Mouse (Mus musculus) forebrain, embryonic 16.5 days (tissue): Measurements from ENCODE around the gene Serf2. TPM values are rescaled to one million over a fixed set of nuclear protein-coding genes. Genes with fewer than 3 reads are reported as not detected.
"Not testable (repeated sequence)": the region's sequence is repeated elsewhere in the genome, so short reads cannot be mapped to it uniquely, and the experiment has no call there.

Experiments used
- ATAC-seq: fragments of 200-750 bp; cut with Nextera tagmentation; 2 replicates; pipeline ENCODE4 v1.8.0; 2017; ENCODE audit warnings: mild to moderate bottlenecking, moderate library complexity
- H3K27ac ChIP-seq: fragments of 300-500 bp; sonication (generic); 2 replicates; pipeline ENCODE4 v1.5.1; 2014; ENCODE audit warnings: low read length, control low read depth
- H3K27me3 ChIP-seq: fragments of 300-500 bp; sonication (generic); replicated peaks from 2 replicates; pipeline ENCODE4 v1.6.1; 2014; ENCODE audit warnings: low read length; ENCODE audit not compliant: control insufficient read depth, insufficient read depth
- H3K36me3 ChIP-seq: fragments of 300-500 bp; sonication (generic); 2 replicates; pipeline ENCODE4 v1.6.1; 2014; ENCODE audit not compliant: control insufficient read depth, insufficient read depth
- H3K4me1 ChIP-seq: fragments of 300-500 bp; sonication (generic); replicated peaks from 2 replicates; pipeline ENCODE4 v1.6.1; 2014; ENCODE audit warnings: low read length; ENCODE audit not compliant: control insufficient read depth, insufficient read depth
- H3K4me2 ChIP-seq: fragments of 300-500 bp; sonication (generic); 2 replicates; pipeline ENCODE4 v1.6.1; 2014; ENCODE audit warnings: mild to moderate bottlenecking, low read length, control low read depth
- H3K4me3 ChIP-seq: fragments of 300-500 bp; sonication (generic); replicated peaks from 2 replicates; pipeline ENCODE4 v1.5.1; 2014; ENCODE audit warnings: mild to moderate bottlenecking, low read length, control low read depth
- H3K9ac ChIP-seq: fragments of 300-500 bp; sonication (generic); replicated peaks from 2 replicates; pipeline ENCODE4 v1.6.1; 2014; ENCODE audit warnings: low read depth, low read length, control low read depth
- H3K9me3 ChIP-seq: fragments of 300-500 bp; sonication (generic); 2 replicates; pipeline ENCODE4 v1.6.1; 2016; ENCODE audit warnings: low read length; ENCODE audit not compliant: control insufficient read depth
- WGBS: fragments of 180-500 bp; shearing (Covaris S2); extraction: QIAGEN DNeasy Blood & Tissue Kit; methylation state at CpG from one replicate; pipeline ENCODE4 v1.1.7; 2014; 5-methylcytosine and 5-hydroxymethylcytosine counted together
- polyA plus RNA-seq: library from polyadenylated mRNA; unstranded; fragments of >200 nt; fragmentation: Nextera tagmentation; extraction: Ambion mirVana; gene quantifications from 2 replicates; pipeline ENCODE4 v1.2.1, GENCODE M21; 2015

The Serf2 gene
- polyA plus RNA-seq, 1 experiment from 2014 or later: 254 TPM

DNA sequence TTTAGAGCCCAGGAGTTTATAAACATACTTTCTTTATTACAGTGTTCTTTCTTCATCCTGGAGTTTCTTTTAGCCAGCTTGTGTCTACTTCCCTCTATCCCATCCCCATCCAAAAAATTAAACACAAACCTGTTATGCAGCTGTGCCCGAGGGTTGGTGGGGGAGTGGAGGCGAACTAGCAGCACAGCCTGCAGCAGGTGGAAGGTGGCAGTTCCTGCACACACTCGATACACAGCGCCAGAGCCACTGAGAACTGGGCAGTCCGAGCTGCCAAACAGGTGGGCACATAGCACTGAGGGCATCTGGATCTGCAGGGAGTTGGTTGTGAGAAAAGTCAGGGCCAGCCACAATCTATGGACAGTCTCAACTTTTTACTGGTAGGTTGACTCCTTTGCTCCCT lies 6.5 kb downstream of the Serf2 start:
- no peak overlapping the region for H3K4me2 ChIP-seq
- H3K9ac ChIP-seq: no peak overlapping the region
- no peak overlapping the region for H3K27ac ChIP-seq
- H3K27me3 ChIP-seq: no peaks in the 10 kb centered on the region
- H3K36me3 ChIP-seq: 0 out of 2 replicates have a peak, but pooled peaks cover 4% of the 10 kb centered on the region
- H3K4me1 ChIP-seq: peaks cover 21% of the 10 kb centered on the region
- 78% methylated on average over 5 of the region's 5 CpGs for WGBS
- no peak overlapping the region for H3K4me3 ChIP-seq
- no peak for ATAC-seq
- H3K9me3 ChIP-seq: no peaks in the 10 kb centered on the region

- Histone ChIP-seq H3K27ac (peak within 1 kb of the TSS; percentile 54), H3K4me2 (peak within 1 kb of the TSS; percentile 72), H3K36me3 (peaks cover 8% of the 10 kb centered on the region; the same call in 1 of the 2 replicates), H3K4me1 (peaks cover 11% of the 10 kb centered on the region), H3K4me3 (peak within 1 kb of the TSS; percentile 71), H3K27me3 (no peaks in the 10 kb centered on the region), H3K9me3 (no peaks in the 10 kb centered on the region), H3K9ac (peak within 1 kb of the TSS; percentile 68)
- peak; percentile 96 for ATAC-seq
- 4% methylated on average over 41 of the region's 41 CpGs for WGBS
Measured at GRCm38 (mm10) chr2:121456692-121457642, 8.0 kb downstream of the Serf2 start, which contains the start of gene Serinc4. Gene Serinc4, minus strand, starts transcription at chr2:121456781.

- Histone ChIP-seq H3K4me3 (no peak overlapping the region), H3K27ac (no peak overlapping the region), H3K4me2 (no peak overlapping the region), H3K27me3 (no peaks in the 10 kb centered on the region), H3K9ac (no peak overlapping the region), H3K4me1 (peaks cover 11% of the 10 kb centered on the region), H3K9me3 (no peaks in the 10 kb centered on the region), H3K36me3 (peaks cover 8% of the 10 kb centered on the region; the same call in 1 of the 2 replicates)
- WGBS: 60% methylated on average over 2 of the region's 2 CpGs
- ATAC-seq: no peak
Measured at GRCm38 (mm10) chr2:121460071-121460470, 11.1 kb downstream of the Serf2 start.

DNA sequence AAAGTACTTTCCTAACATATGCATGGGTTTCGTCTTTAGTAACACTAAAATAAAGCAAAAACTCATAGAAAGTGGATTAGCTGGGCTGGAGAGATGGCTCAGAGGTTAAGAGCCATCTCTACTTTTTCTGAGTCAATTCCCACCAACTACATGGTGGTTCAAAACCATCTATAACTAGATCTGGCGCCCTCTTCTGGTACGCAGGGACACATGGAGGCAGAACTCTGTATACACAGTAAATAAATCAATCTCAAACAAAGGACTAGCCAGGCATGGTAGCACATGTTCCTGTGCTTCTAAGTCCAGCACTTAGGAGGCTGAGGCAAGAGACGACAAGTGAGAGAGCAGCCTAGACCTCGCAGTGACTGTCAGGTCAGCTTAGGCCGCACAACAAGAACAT lies 20.0 kb downstream of the Serf2 start:
- not testable (repeated sequence) for H3K36me3 ChIP-seq, H3K4me3 ChIP-seq, H3K4me2 ChIP-seq, H3K27me3 ChIP-seq, H3K9ac ChIP-seq, H3K27ac ChIP-seq, H3K4me1 ChIP-seq, ATAC-seq, H3K9me3 ChIP-seq
- no CpG with 5 or more reads among the region's 6 CpGs for WGBS

GRCm38 (mm10) chr2:121472783-121473182 lies 23.8 kb downstream of the Serf2 start:
- ATAC-seq, H3K9ac ChIP-seq, H3K4me2 ChIP-seq, H3K27ac ChIP-seq, H3K36me3 ChIP-seq, H3K4me1 ChIP-seq, H3K9me3 ChIP-seq, H3K4me3 ChIP-seq, H3K27me3 ChIP-seq: not testable (repeated sequence)
- 97% methylated on average over 3 of the region's 3 CpGs for WGBS

DNA sequence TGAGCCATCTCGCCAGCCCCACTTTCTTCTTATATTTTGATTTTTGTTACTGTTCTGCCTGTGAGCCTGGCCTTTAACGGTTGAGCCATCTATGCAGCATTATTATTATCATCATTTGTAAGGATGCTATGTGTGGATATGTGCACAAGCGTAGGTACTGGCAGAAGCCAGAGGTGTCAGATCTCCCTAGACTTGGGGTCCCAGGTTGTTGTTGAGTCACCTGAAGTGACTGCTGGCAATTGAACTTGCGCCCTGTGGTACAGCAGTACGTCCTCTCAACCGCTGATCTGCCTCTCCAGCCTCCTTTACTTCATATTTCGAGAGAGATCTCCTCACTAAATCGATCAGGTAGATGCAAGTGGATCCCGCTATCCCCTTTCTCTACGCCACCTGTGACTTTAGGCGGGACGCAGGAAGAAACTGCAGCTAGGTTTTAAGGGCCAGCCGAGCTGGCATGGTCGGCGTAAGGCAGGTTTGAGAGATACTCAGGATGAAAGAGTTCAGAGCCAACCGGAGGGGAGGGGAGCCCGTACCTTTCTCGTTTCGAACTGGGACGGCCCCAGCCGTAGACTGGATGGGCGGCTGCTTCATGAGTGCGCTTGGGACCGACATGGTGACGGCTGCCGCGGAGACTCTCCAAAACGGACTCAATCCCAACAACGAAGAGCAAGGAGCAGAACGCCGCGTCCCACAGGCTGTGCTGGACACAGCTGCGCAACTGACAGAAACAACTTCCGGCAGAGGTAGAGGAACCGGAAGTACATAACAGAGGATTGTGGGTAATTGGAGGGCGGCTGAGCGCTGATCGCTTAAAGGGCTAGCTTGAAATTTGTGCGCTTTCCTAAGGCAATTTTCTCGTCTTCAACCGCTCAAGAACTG lies 24.5 kb downstream of the Serf2 start, which contains the start of gene Mfap1b:
Gene Mfap1b, minus strand, starts transcription at position 767 of the 879 bp plus-strand sequence.
- H3K4me2 ChIP-seq: peak within 1 kb of the TSS; percentile 75
- H3K27me3 ChIP-seq, H3K4me1 ChIP-seq, H3K9me3 ChIP-seq, H3K36me3 ChIP-seq: not testable (repeated sequence)
- H3K9ac ChIP-seq: peak within 1 kb of the TSS; percentile 63
- H3K27ac ChIP-seq: peak within 1 kb of the TSS; percentile 63
- H3K4me3 ChIP-seq: peak within 1 kb of the TSS; percentile 67
- 5% methylated on average over 39 of the region's 41 CpGs for WGBS
- ATAC-seq: peak; percentile 98

GRCm38 (mm10) chr2:121474180-121474535 lies 25.2 kb downstream of the Serf2 start:
- Histone ChIP-seq H3K36me3 (no peaks in the 10 kb centered on the region), H3K4me1 (peaks cover 6% of the 10 kb centered on the region; the same call in 1 of the 2 replicates), H3K27ac (peak overlapping the region; percentile 63), H3K27me3 (no peaks in the 10 kb centered on the region), H3K4me3 (peak overlapping the region; percentile 67), H3K4me2 (peak overlapping the region; percentile 75), H3K9me3 (no peaks in the 10 kb centered on the region), H3K9ac (peak overlapping the region; percentile 63; the same call in 1 of the 2 replicates)
- no peak for ATAC-seq
- 34% methylated on average over 8 of the region's 8 CpGs for WGBS

GRCm38 (mm10) chr2:121475306-121475705 lies 26.3 kb downstream of the Serf2 start:
- H3K4me2 ChIP-seq, H3K9me3 ChIP-seq, H3K36me3 ChIP-seq, H3K27ac ChIP-seq, H3K4me3 ChIP-seq, H3K9ac ChIP-seq, H3K4me1 ChIP-seq, H3K27me3 ChIP-seq, ATAC-seq: not testable (repeated sequence)
- WGBS: 93% methylated on average over 2 of the region's 2 CpGs
